Mouse (Mus musculus): Measurements from ENCODE around the gene Tspo2. TPM values are rescaled to one million over a fixed set of nuclear protein-coding genes. Genes with fewer than 3 reads are reported as not detected.

Gene Tspo2
- polyA plus RNA-seq, 1 experiment from 2014 or later: 2.0 TPM

- Histone ChIP-seq H3K27me3 (replicated peaks; ENCODE audit: control insufficient read depth, insufficient read depth, low read length) (no peaks in the 10 kb centered on the region), H3K9me3 (ENCODE audit: control insufficient read depth, low read length) (no peaks in the 10 kb centered on the region), H3K36me3 (ENCODE audit: control insufficient read depth, insufficient read depth) (no peaks in the 10 kb centered on the region), H3K9ac (replicated peaks; ENCODE audit: low read depth, low read length) (0 out of 2 replicates have a peak overlapping the region, but pooled peaks have one; percentile 1), H3K27ac (ENCODE audit: low read length) (no peak overlapping the region), H3K4me2 (ENCODE audit: low read length) (no peak overlapping the region), H3K4me3 (replicated peaks; ENCODE audit: low read length) (no peak overlapping the region), H3K4me1 (replicated peaks; ENCODE audit: control insufficient read depth, insufficient read depth, low read length) (peaks cover 7% of the 10 kb centered on the region; the same call in 1 of the 2 replicates)
- ATAC-seq: no peak
- WGBS: 18% methylated on average over 9 of the region's 9 CpGs
Observed at GRCm38 (mm10) chr17:48425823-48426612, 25.3 kb downstream of the Tspo2 start.

- Histone ChIP-seq H3K4me1 (replicated peaks; ENCODE audit: control insufficient read depth, insufficient read depth, low read length) (peaks cover 7% of the 10 kb centered on the region; the same call in 1 of the 2 replicates), H3K27ac (ENCODE audit: low read length) (no peak overlapping the region), H3K4me3 (replicated peaks; ENCODE audit: low read length) (no peak overlapping the region), H3K4me2 (ENCODE audit: low read length) (no peak overlapping the region), H3K9me3 (ENCODE audit: control insufficient read depth, low read length) (no peaks in the 10 kb centered on the region), H3K36me3 (ENCODE audit: control insufficient read depth, insufficient read depth) (no peaks in the 10 kb centered on the region), H3K9ac (replicated peaks; ENCODE audit: low read depth, low read length) (no peak overlapping the region), H3K27me3 (replicated peaks; ENCODE audit: control insufficient read depth, insufficient read depth, low read length) (no peaks in the 10 kb centered on the region)
- WGBS: 74% methylated on average over 9 of the region's 9 CpGs
- no peak for ATAC-seq
Observed at GRCm38 (mm10) chr17:48424237-48424636, 27.1 kb downstream of the Tspo2 start.

GRCm38 (mm10) chr17:48419571-48419970 lies 31.8 kb downstream of the Tspo2 start:
- no peaks in the 10 kb centered on the region for H3K4me1 ChIP-seq (replicated peaks; ENCODE audit: control insufficient read depth, insufficient read depth, low read length)
- ATAC-seq: no peak
- H3K4me3 ChIP-seq (replicated peaks; ENCODE audit: low read length): no peak overlapping the region
- H3K27ac ChIP-seq (ENCODE audit: low read length): no peak overlapping the region
- no peaks in the 10 kb centered on the region for H3K27me3 ChIP-seq (replicated peaks; ENCODE audit: control insufficient read depth, insufficient read depth, low read length)
- WGBS: 63% methylated on average over 2 of the region's 2 CpGs
- no peaks in the 10 kb centered on the region for H3K9me3 ChIP-seq (ENCODE audit: control insufficient read depth, low read length)
- no peaks in the 10 kb centered on the region; the same call in 1 of the 2 replicates for H3K36me3 ChIP-seq (ENCODE audit: control insufficient read depth, insufficient read depth)
- H3K9ac ChIP-seq (replicated peaks; ENCODE audit: low read depth, low read length): no peak overlapping the region
- no peak overlapping the region for H3K4me2 ChIP-seq (ENCODE audit: low read length)

GRCm38 (mm10) chr17:48418781-48419180 lies 32.5 kb downstream of the Tspo2 start:
- Histone ChIP-seq H3K9me3 (ENCODE audit: control insufficient read depth, low read length) (no peaks in the 10 kb centered on the region), H3K27me3 (replicated peaks; ENCODE audit: control insufficient read depth, insufficient read depth, low read length) (no peaks in the 10 kb centered on the region), H3K4me1 (replicated peaks; ENCODE audit: control insufficient read depth, insufficient read depth, low read length) (no peaks in the 10 kb centered on the region), H3K4me2 (ENCODE audit: low read length) (no peak overlapping the region), H3K4me3 (replicated peaks; ENCODE audit: low read length) (no peak overlapping the region), H3K9ac (replicated peaks; ENCODE audit: low read depth, low read length) (no peak overlapping the region), H3K36me3 (ENCODE audit: control insufficient read depth, insufficient read depth) (no peaks in the 10 kb centered on the region; the same call in 1 of the 2 replicates), H3K27ac (ENCODE audit: low read length) (no peak overlapping the region)
- WGBS: 94% methylated on average over 1 of the region's 1 CpGs
- ATAC-seq: no peak

- Histone ChIP-seq H3K4me3 (replicated peaks; ENCODE audit: low read length) (no peak overlapping the region), H3K27ac (ENCODE audit: low read length) (no peak overlapping the region), H3K4me1 (replicated peaks; ENCODE audit: control insufficient read depth, insufficient read depth, low read length) (no peaks in the 10 kb centered on the region), H3K36me3 (ENCODE audit: control insufficient read depth, insufficient read depth) (no peaks in the 10 kb centered on the region; the same call in 1 of the 2 replicates), H3K9me3 (ENCODE audit: control insufficient read depth, low read length) (no peaks in the 10 kb centered on the region), H3K4me2 (ENCODE audit: low read length) (no peak overlapping the region), H3K9ac (replicated peaks; ENCODE audit: low read depth, low read length) (no peak overlapping the region), H3K27me3 (replicated peaks; ENCODE audit: control insufficient read depth, insufficient read depth, low read length) (no peaks in the 10 kb centered on the region)
- WGBS: 88% methylated on average over 7 of the region's 7 CpGs
- ATAC-seq: no peak
Observed at GRCm38 (mm10) chr17:48418174-48418573, 33.1 kb downstream of the Tspo2 start.

GRCm38 (mm10) chr17:48417521-48417920 lies 33.8 kb downstream of the Tspo2 start:
- no peak for ATAC-seq
- Histone ChIP-seq H3K4me1 (replicated peaks; ENCODE audit: control insufficient read depth, insufficient read depth, low read length) (no peaks in the 10 kb centered on the region), H3K4me2 (ENCODE audit: low read length) (no peak overlapping the region), H3K36me3 (ENCODE audit: control insufficient read depth, insufficient read depth) (no peaks in the 10 kb centered on the region; the same call in 1 of the 2 replicates), H3K27ac (ENCODE audit: low read length) (no peak overlapping the region), H3K9ac (replicated peaks; ENCODE audit: low read depth, low read length) (no peak overlapping the region), H3K27me3 (replicated peaks; ENCODE audit: control insufficient read depth, insufficient read depth, low read length) (no peaks in the 10 kb centered on the region), H3K9me3 (ENCODE audit: control insufficient read depth, low read length) (no peaks in the 10 kb centered on the region), H3K4me3 (replicated peaks; ENCODE audit: low read length) (no peak overlapping the region)
- 93% methylated on average over 6 of the region's 6 CpGs for WGBS

- Histone ChIP-seq H3K36me3 (ENCODE audit: control insufficient read depth, insufficient read depth) (no peaks in the 10 kb centered on the region; the same call in 1 of the 2 replicates), H3K4me1 (replicated peaks; ENCODE audit: control insufficient read depth, insufficient read depth, low read length) (peaks cover 6% of the 10 kb centered on the region; the same call in 1 of the 2 replicates), H3K9me3 (ENCODE audit: control insufficient read depth, low read length) (no peaks in the 10 kb centered on the region), H3K27me3 (replicated peaks; ENCODE audit: control insufficient read depth, insufficient read depth, low read length) (no peaks in the 10 kb centered on the region), H3K4me2 (ENCODE audit: low read length) (no peak overlapping the region), H3K27ac (ENCODE audit: low read length) (no peak overlapping the region), H3K9ac (replicated peaks; ENCODE audit: low read depth, low read length) (no peak overlapping the region), H3K4me3 (replicated peaks; ENCODE audit: low read length) (no peak overlapping the region)
- peak; percentile 75 for ATAC-seq
- 88% methylated on average over 14 of the region's 14 CpGs for WGBS
Observed at GRCm38 (mm10) chr17:48416425-48417195, 34.7 kb downstream of the Tspo2 start.

GRCm38 (mm10) chr17:48416011-48416410 lies 35.3 kb downstream of the Tspo2 start:
- Histone ChIP-seq H3K4me2 (ENCODE audit: low read length) (no peak overlapping the region), H3K36me3 (ENCODE audit: control insufficient read depth, insufficient read depth) (no peaks in the 10 kb centered on the region; the same call in 1 of the 2 replicates), H3K9ac (replicated peaks; ENCODE audit: low read depth, low read length) (no peak overlapping the region), H3K27ac (ENCODE audit: low read length) (no peak overlapping the region), H3K4me1 (replicated peaks; ENCODE audit: control insufficient read depth, insufficient read depth, low read length) (peaks cover 11% of the 10 kb centered on the region), H3K9me3 (ENCODE audit: control insufficient read depth, low read length) (no peaks in the 10 kb centered on the region), H3K27me3 (replicated peaks; ENCODE audit: control insufficient read depth, insufficient read depth, low read length) (no peaks in the 10 kb centered on the region), H3K4me3 (replicated peaks; ENCODE audit: low read length) (no peak overlapping the region)
- WGBS: 80% methylated on average over 7 of the region's 7 CpGs
- ATAC-seq: no peak

- WGBS: 38% methylated on average over 8 of the region's 8 CpGs
- peak overlapping the region; percentile 88 for H3K4me2 ChIP-seq (ENCODE audit: low read length)
- no peaks in the 10 kb centered on the region for H3K9me3 ChIP-seq (ENCODE audit: control insufficient read depth, low read length)
- peak overlapping the region; percentile 72 for H3K4me3 ChIP-seq (replicated peaks; ENCODE audit: low read length)
- peaks cover 33% of the 10 kb centered on the region for H3K4me1 ChIP-seq (replicated peaks; ENCODE audit: control insufficient read depth, insufficient read depth, low read length)
- no peaks in the 10 kb centered on the region; the same call in 1 of the 2 replicates for H3K36me3 ChIP-seq (ENCODE audit: control insufficient read depth, insufficient read depth)
- no peak for ATAC-seq
- H3K27ac ChIP-seq (ENCODE audit: low read length): no peak overlapping the region
- peak overlapping the region; percentile 80 for H3K9ac ChIP-seq (replicated peaks; ENCODE audit: low read depth, low read length)
- no peaks in the 10 kb centered on the region for H3K27me3 ChIP-seq (replicated peaks; ENCODE audit: control insufficient read depth, insufficient read depth, low read length)
Observed at GRCm38 (mm10) chr17:48411241-48411640, 40.1 kb downstream of the Tspo2 start.
